Mouse (Mus musculus) B cell, adult 2 months (primary cell): ENCODE measurements around the gene Yif1b.

Source experiments
- DNase-seq, 2 experiments: peaks; one replicate each; pipeline ENCODE4 v3.0.0; 2022

Yif1b gene

GRCm38 (mm10) chr7:29281201-29282073, 43.3 kb downstream of the Yif1b start, which contains the start of gene Spint2:
Gene Spint2, minus strand, starts transcription at chr7:29281912.
- DNase-seq: peak; percentile 81 to 83

GRCm38 (mm10) chr7:29282074-29282554, 44.0 kb downstream of the Yif1b start:
- DNase-seq: no peak

DNA sequence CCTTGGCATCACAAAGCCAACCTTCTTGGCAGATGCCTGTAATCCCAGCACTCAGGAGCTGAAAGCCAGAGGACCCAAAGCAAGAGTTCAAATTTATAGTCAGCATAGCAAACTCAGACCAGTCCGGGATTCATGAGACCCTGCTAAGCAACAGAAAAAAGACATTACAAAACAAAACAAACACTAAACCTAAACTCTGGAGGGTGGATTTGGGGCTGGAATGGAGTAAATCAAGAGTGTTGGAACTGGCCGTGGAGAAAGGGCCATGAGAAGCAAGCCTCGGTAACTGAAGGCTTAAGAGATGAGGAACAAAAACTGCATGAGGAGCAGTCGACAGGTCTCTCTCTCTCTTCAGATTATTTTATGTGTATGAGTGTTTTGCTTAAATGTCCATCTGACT, 45.7 kb downstream of the Yif1b start:
- DNase-seq: no peak

DNA sequence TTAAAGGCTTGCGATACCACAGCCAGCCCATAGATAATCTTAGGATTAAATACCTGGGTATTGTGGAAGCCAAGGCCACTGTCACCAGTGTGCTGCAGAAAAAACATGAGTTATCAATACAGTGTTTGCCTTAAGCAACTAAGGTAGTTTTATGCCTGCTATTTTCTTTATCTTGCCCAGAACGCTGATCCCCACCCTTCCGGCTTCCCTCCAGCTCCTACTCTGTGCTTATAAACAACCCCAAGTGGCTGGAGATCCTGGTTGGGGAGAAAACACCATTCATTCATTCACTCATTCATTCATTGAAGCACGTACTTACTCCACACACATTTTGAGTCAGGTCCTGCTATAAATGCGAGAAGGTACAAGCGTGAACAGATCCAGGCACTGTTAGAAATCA, 46.4 kb downstream of the Yif1b start:
- DNase-seq: no peak

- DNase-seq: no peak
Observed at GRCm38 (mm10) chr7:29287481-29287880, 49.4 kb downstream of the Yif1b start.

GRCm38 (mm10) chr7:29288079-29288478, 50.0 kb downstream of the Yif1b start:
- DNase-seq: no peak

DNA sequence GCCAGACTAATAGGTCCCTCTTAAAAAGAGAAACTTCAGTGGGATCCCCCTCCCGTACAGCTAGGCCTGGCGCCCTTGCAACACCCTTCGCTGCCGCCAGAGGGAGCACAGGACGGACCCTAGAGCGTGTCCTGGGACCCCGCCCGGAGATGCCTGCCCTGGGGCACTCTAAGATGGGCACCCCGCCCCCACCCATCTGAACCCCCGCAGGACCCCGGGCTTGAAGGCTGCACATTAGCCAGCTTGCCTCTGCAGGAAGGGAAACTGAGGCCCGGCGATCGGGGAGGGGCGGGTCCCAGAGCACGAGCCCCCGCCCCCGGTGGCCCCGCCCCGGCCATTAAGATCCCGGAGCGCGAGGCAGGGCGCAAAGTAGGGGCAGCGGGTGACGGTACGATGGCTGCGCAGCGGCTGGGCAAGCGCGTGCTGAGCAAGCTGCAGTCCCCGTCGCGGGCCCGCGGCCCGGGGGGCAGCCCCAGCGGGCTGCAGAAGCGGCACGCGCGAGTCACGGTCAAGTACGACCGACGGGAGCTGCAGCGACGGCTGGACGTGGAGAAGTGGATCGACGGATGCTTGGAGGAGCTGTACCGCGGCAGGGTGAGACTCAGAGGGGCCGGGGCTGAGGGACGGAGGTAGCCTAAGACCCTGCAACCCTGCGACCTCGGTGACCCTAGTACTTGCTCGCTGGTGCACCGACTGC, 51.0 kb downstream of the Yif1b start, which contains the start of gene Ppp1r14a:
TSS of gene Ppp1r14a (plus strand) at position 367 of the 697 bp plus-strand sequence.
- DNase-seq: peak; percentile 81

DNA sequence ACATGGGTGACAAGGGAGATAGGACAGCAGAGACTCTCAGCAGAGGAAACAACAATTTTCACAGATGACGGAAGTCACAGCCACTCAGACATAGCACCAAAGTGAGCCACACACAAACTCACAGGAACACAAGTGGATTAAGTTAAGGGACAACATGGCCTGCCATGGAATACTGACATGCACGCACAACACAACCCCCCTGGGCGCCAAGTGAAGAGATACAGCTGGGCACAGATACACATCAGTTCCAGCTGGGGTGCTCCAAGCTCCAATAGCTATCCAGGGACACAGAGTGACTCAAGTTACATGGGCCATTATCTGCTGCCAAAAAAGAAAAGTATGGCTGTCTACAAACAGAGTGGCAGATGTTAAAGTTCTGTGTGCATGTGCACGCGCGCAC, 51.7 kb downstream of the Yif1b start:
- no peak for DNase-seq

- no peak for DNase-seq
Observed at GRCm38 (mm10) chr7:29290691-29291485, 52.8 kb downstream of the Yif1b start.

GRCm38 (mm10) chr7:29291616-29292457, 53.7 kb downstream of the Yif1b start:
- DNase-seq: no peak

GRCm38 (mm10) chr7:29292458-29293098, 54.4 kb downstream of the Yif1b start:
- no peak for DNase-seq

DNA sequence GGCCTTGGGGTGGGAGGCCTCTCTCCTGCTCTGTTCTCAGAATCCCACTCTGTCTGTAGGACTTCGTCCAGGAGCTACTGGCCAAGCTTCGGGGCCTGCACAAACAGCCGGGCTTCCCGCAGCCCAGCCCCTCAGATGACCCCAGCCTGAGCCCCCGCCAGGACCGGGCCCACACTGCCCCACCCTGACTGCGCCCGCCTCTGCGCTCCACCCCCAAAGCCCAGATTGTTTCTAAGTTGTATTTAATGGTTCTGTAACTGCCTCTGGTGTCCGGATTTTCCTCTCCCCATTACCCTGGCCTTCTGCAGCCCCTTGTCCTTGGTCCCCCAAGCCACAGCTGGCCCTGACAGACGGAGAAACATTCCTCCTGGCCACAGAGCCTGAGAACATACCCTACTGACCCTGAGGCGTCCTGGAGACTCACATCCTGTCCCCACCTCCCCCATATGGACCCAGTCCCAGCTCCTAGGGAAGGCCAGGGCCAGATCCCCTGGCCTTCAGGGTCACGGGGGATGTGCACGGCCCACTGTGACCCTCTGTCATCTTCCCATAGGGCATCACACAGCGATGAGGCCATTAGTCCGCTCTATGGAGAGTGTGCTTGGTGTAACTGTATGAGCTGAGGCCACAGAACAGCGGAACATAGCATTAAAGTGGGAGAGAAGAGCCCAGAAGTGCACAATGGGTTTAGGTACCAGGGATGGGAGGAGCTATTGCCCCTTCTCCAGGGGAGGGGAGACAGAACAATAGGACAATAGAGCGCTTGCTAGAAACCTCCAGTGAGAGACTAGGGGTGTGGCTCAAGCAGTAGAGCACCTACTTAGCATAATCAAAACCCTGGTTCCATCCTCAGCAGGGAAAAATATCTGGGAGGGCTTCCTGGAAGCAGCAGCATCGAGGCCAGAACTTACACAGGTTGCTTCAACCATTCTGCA, 55.3 kb downstream of the Yif1b start:
- no peak for DNase-seq

- DNase-seq: no peak
Observed at GRCm38 (mm10) chr7:29294111-29294761, 56.1 kb downstream of the Yif1b start.

DNA sequence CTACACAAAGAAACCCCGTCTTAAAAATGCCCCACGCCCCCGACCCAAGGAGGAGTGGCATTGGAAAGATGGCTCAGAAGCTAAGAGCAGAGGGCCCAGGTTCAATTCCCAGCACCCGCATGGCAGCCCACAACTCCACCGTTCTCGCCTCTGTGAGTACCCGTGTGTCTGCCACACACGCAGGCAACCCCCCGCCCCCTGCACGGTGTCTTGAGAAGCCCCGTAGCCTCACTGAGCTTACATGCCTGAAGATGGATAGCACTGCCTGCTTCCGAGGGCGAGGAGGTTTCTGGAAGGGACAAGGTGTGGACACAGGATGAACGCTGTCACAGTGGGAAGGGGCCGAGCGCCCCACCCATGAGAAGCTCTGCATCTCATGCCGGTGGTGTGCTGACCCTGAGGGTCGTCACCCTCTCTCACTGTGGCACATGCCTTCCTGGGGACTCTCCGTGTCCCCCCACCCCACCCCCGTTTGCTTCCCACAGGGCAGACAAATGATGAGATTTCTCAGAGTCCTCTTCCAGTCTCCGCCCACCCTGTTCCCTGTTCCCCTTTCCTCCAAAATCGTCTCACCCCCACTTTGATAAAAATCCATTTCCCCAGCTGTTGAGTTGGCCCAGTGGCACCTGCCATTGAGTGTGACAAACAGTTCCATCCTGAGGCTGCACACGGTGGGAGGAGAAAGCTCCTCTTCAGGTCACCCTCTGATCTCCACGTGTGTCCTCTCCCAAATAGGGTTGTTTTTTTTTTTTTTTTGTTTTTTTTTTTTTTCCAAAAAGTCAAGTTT, 57.9 kb downstream of the Yif1b start:
- no peak for DNase-seq

- DNase-seq: peak; percentile 66 to 70
Observed at GRCm38 (mm10) chr7:29296998-29297397, 58.9 kb downstream of the Yif1b start.
